Mouse (Mus musculus) myocyte (in vitro differentiated cells): ENCODE data around the gene Slc34a3. TPM values are rescaled to one million over a fixed set of nuclear protein-coding genes. Genes with fewer than 3 reads are reported as not detected.

Experiments used
- H3K27me3 ChIP-seq: one replicate; pipeline ENCODE4 v1.6.1; 2011; ENCODE audit not compliant: control insufficient read depth, insufficient read depth, insufficient read length
- H3K36me3 ChIP-seq: one replicate; pipeline ENCODE4 v1.6.1; 2011; ENCODE audit not compliant: control insufficient read depth, insufficient read depth
- H3K4me2 ChIP-seq: one replicate; pipeline ENCODE4 v1.6.1; 2011; ENCODE audit warnings: low read depth, control low read depth
- H3K4me3 ChIP-seq: one replicate; pipeline ENCODE4 v1.5.1; 2011; ENCODE audit warnings: mild to moderate bottlenecking, control low read depth, moderate library complexity
- H3K79me2 ChIP-seq: one replicate; pipeline ENCODE4 v1.6.1; 2011; ENCODE audit not compliant: control insufficient read depth, insufficient read depth
- H3ac ChIP-seq: one replicate; pipeline ENCODE4 v1.6.1; 2011; ENCODE audit not compliant: control insufficient read depth, insufficient read length
- CEBPB ChIP-seq: IDR thresholded peaks from 2 replicates; pipeline ENCODE4 v1.6.1; 2011; ENCODE audit warnings: mild to moderate bottlenecking, moderate library complexity; ENCODE audit not compliant: poor library complexity, insufficient read depth, severe bottlenecking
- E2F4 ChIP-seq: IDR thresholded peaks from one replicate; pipeline ENCODE4 v1.6.1; 2011; ENCODE audit warnings: mild to moderate bottlenecking, control low read depth, moderate library complexity; ENCODE audit not compliant: insufficient read depth
- MAX ChIP-seq: IDR thresholded peaks from one replicate; pipeline ENCODE4 v1.6.1; 2011; ENCODE audit warnings: low read depth, mild to moderate bottlenecking, control low read depth
- MYOD1 ChIP-seq, 3 experiments: IDR thresholded peaks; one replicate each; pipeline ENCODE4 v1.6.1; 2011; ENCODE audit warnings: control low read depth in 2 of 3, low read depth in 2 of 3, mild to moderate bottlenecking in 2 of 3, moderate library complexity in 1 of 3; ENCODE audit not compliant: insufficient read length in 2 of 3, control insufficient read depth in 1 of 3
- MYOG ChIP-seq, 3 experiments: IDR thresholded peaks; one replicate each; pipeline ENCODE4 v1.6.1; 2011; ENCODE audit warnings: control low read depth in 2 of 3, low read depth in 2 of 3, mild to moderate bottlenecking in 2 of 3; ENCODE audit not compliant: insufficient read length in 2 of 3, control insufficient read depth in 1 of 3, insufficient read depth in 1 of 3
- POLR2A ChIP-seq: IDR thresholded peaks from one replicate; pipeline ENCODE4 v1.6.1; 2011; ENCODE audit warnings: low read depth, mild to moderate bottlenecking, control low read depth, moderate library complexity; ENCODE audit not compliant: insufficient read length
- POLR2AphosphoS2 ChIP-seq: IDR thresholded peaks from one replicate; pipeline ENCODE4 v1.6.1; 2011; ENCODE audit warnings: low read depth, control low read depth; ENCODE audit not compliant: insufficient read length
- REST ChIP-seq: IDR thresholded peaks from one replicate; pipeline ENCODE4 v1.6.1; 2011; ENCODE audit warnings: mild to moderate bottlenecking, control low read depth, moderate library complexity; ENCODE audit not compliant: insufficient read depth, insufficient read length
- SRF ChIP-seq: IDR thresholded peaks from one replicate; pipeline ENCODE4 v1.6.1; 2011; ENCODE audit warnings: low read depth; ENCODE audit not compliant: control insufficient read depth, insufficient read length
- TCF12 ChIP-seq: IDR thresholded peaks from one replicate; pipeline ENCODE4 v1.6.1; 2011; ENCODE audit warnings: mild to moderate bottlenecking, control low read depth; ENCODE audit not compliant: poor library complexity, insufficient read depth, severe bottlenecking
- TCF3 ChIP-seq: IDR thresholded peaks from one replicate; pipeline ENCODE4 v1.6.1; 2011; ENCODE audit warnings: low read depth, control low read depth; ENCODE audit not compliant: insufficient read length
- USF1 ChIP-seq: IDR thresholded peaks from one replicate; pipeline ENCODE4 v1.6.1; 2011; ENCODE audit warnings: low read depth, mild to moderate bottlenecking, control low read depth, moderate library complexity
- polyA plus RNA-seq: library from polyadenylated mRNA; unstranded; fragments of >200 nt; fragmentation: generic; extraction: Trizol; gene quantifications from one replicate; pipeline ENCODE4 v1.2.1, GENCODE M21; 2012; ENCODE audit warnings: missing spikeins

Gene Slc34a3
- polyA plus RNA-seq, 1 experiment = not detected

GRCm38 (mm10) chr2:25203631-25204214 is 30.4 kb downstream of the Slc34a3 start:
- H3K4me2 ChIP-seq = no peak overlapping the region
- H3K4me3 ChIP-seq = no peak overlapping the region
- H3K79me2 ChIP-seq = peaks cover 14% of the 10 kb centered on the region
- H3K27me3 ChIP-seq = no peaks in the 10 kb centered on the region
- peaks cover 44% of the 10 kb centered on the region for H3K36me3 ChIP-seq
- H3ac ChIP-seq = no peak overlapping the region
- TF ChIP-seq E2F4 (no peak), MYOD1 (IDR thresholded peaks at IDR 0.05; ENCODE audit: control insufficient read depth in 1 of 3, insufficient read length in 2 of 3, low read depth in 2 of 3) (no peak), REST (no peak), POLR2AphosphoS2 (no peak), MYOG (IDR thresholded peaks at IDR 0.05; ENCODE audit: control insufficient read depth in 1 of 3, insufficient read depth in 1 of 3, insufficient read length in 2 of 3, low read depth in 2 of 3) (no peak), USF1 (no peak), TCF12 (no peak), POLR2A (no peak), MAX (no peak), TCF3 (no peak), CEBPB (no peak), SRF (no peak)

- H3K4me3 ChIP-seq = no peak overlapping the region
- TF ChIP-seq MAX (no peak), POLR2AphosphoS2 (no peak), REST (no peak), POLR2A (no peak), TCF12 (no peak), TCF3 (no peak), MYOD1 (IDR thresholded peaks at IDR 0.05; ENCODE audit: control insufficient read depth in 1 of 3, insufficient read length in 2 of 3, low read depth in 2 of 3) (no peak), USF1 (no peak), E2F4 (no peak), CEBPB (no peak), SRF (no peak), MYOG (IDR thresholded peaks at IDR 0.05; ENCODE audit: control insufficient read depth in 1 of 3, insufficient read depth in 1 of 3, insufficient read length in 2 of 3, low read depth in 2 of 3) (no peak)
- no peak overlapping the region for H3ac ChIP-seq
- no peaks in the 10 kb centered on the region for H3K27me3 ChIP-seq
- H3K79me2 ChIP-seq = no peaks in the 10 kb centered on the region
- H3K36me3 ChIP-seq = peaks cover 35% of the 10 kb centered on the region
- H3K4me2 ChIP-seq = no peak overlapping the region
Observed at GRCm38 (mm10) chr2:25200631-25201030, 33.5 kb downstream of the Slc34a3 start.

GRCm38 (mm10) chr2:25197946-25198345 is 36.2 kb downstream of the Slc34a3 start:
- H3K4me2 ChIP-seq = no peak overlapping the region
- no peak overlapping the region for H3K4me3 ChIP-seq
- H3ac ChIP-seq = no peak overlapping the region
- H3K27me3 ChIP-seq = no peaks in the 10 kb centered on the region
- TF ChIP-seq USF1 (no peak), E2F4 (no peak), POLR2AphosphoS2 (no peak), MAX (no peak), MYOG (IDR thresholded peaks at IDR 0.05; ENCODE audit: control insufficient read depth in 1 of 3, insufficient read depth in 1 of 3, insufficient read length in 2 of 3, low read depth in 2 of 3) (no peak), CEBPB (no peak), REST (no peak)
- no peaks in the 10 kb centered on the region for H3K79me2 ChIP-seq
- peaks cover 27% of the 10 kb centered on the region for H3K36me3 ChIP-seq

- no peak overlapping the region for H3ac ChIP-seq
- no peak for TF ChIP-seq TCF12
- TF ChIP-seq MYOG (IDR thresholded peaks at IDR 0.05; ENCODE audit: control insufficient read depth in 1 of 3, insufficient read depth in 1 of 3, insufficient read length in 2 of 3, low read depth in 2 of 3) = no peak
- no peak for TF ChIP-seq SRF
- TF ChIP-seq POLR2AphosphoS2 = no peak
- TF ChIP-seq MAX = no peak
- peaks cover 20% of the 10 kb centered on the region for H3K36me3 ChIP-seq
- H3K4me2 ChIP-seq = peak overlapping the region; percentile 83
- H3K79me2 ChIP-seq = no peaks in the 10 kb centered on the region
- peak overlapping the region; percentile 24 for H3K4me3 ChIP-seq
- H3K27me3 ChIP-seq = no peaks in the 10 kb centered on the region
Observed at GRCm38 (mm10) chr2:25197191-25197590, 37.0 kb downstream of the Slc34a3 start.

GRCm38 (mm10) chr2:25196172-25196954 is 37.8 kb downstream of the Slc34a3 start, which contains the start of gene Tor4a:
Gene Tor4a, minus strand, starts transcription at chr2:25196886.
- peak within 1 kb of the TSS; percentile 83 for H3K4me2 ChIP-seq
- no peaks in the 10 kb centered on the region for H3K27me3 ChIP-seq
- TF ChIP-seq MYOD1 (IDR thresholded peaks at IDR 0.05; ENCODE audit: control insufficient read depth in 1 of 3, insufficient read length in 2 of 3, low read depth in 2 of 3) (no peak), POLR2A (no peak)
- H3ac ChIP-seq = no peak within 1 kb of the TSS
- H3K79me2 ChIP-seq = no peaks in the 10 kb centered on the region
- peak within 1 kb of the TSS; percentile 24 for H3K4me3 ChIP-seq
- peaks cover 15% of the 10 kb centered on the region for H3K36me3 ChIP-seq
